Mouse (Mus musculus) ES-E14 (cell line): ENCODE results near the gene Cps1. TPM values are rescaled to one million over a fixed set of nuclear protein-coding genes. Genes with fewer than 3 reads are reported as not detected.

Source experiments
- DNase-seq: peaks from one replicate; pipeline ENCODE4 v3.0.0-alpha.2; 2013; ENCODE audit warnings: low read depth, low spot score
- H3K27ac ChIP-seq: 2 replicates; pipeline ENCODE4 v1.5.1; 2012; ENCODE audit warnings: low read depth, mild to moderate bottlenecking, low read length, moderate library complexity, mixed read lengths; ENCODE audit not compliant: poor library complexity, insufficient read depth, severe bottlenecking
- H3K36me3 ChIP-seq: 2 replicates; pipeline ENCODE4 v1.6.1; 2012; ENCODE audit warnings: mild to moderate bottlenecking, low read length, moderate library complexity, mixed read lengths; ENCODE audit not compliant: control insufficient read depth, poor library complexity, insufficient read depth, severe bottlenecking
- H3K4me1 ChIP-seq, 2 experiments: fragments of 150-350 bp in 1 of 2; sonication (generic) in 1 of 2; 2 replicates each; pipeline ENCODE4 v1.6.1; 2012; ENCODE audit warnings: low read length in 2 of 2, mild to moderate bottlenecking in 1 of 2, mixed read lengths in 1 of 2; ENCODE audit not compliant: control insufficient read depth in 2 of 2, insufficient read depth in 2 of 2, poor library complexity in 1 of 2
- H3K4me3 ChIP-seq, 2 experiments: fragments of 150-350 bp in 1 of 2; sonication (generic) in 1 of 2; 2 replicates each; pipeline ENCODE4 v1.5.1; 2012; ENCODE audit warnings: low read length in 2 of 2, low read depth in 1 of 2, mild to moderate bottlenecking in 1 of 2, mixed read lengths in 1 of 2; ENCODE audit not compliant: insufficient read depth in 1 of 2, poor library complexity in 1 of 2, severe bottlenecking in 1 of 2
- H3K9ac ChIP-seq: 2 replicates; pipeline ENCODE4 v1.6.1; 2012; ENCODE audit warnings: low read depth, mild to moderate bottlenecking, low read length, mixed read lengths; ENCODE audit not compliant: poor library complexity, insufficient read depth, severe bottlenecking
- H3K9me3 ChIP-seq: fragments of 150-350 bp; sonication (generic); 2 replicates; pipeline ENCODE4 v1.6.1; 2012; ENCODE audit warnings: low read depth, mild to moderate bottlenecking, low read length; ENCODE audit not compliant: control insufficient read depth, insufficient read depth
- CHD2 ChIP-seq: IDR thresholded peaks from 2 replicates; pipeline ENCODE4 v1.6.1; 2014; ENCODE audit warnings: mild to moderate bottlenecking, low read depth, low read length, inconsistent platforms
- HCFC1 ChIP-seq: IDR thresholded peaks from 2 replicates; pipeline ENCODE4 v1.6.1; 2012; ENCODE audit warnings: low read length, inconsistent platforms, borderline replicate concordance; ENCODE audit not compliant: insufficient read depth
- MAFK ChIP-seq: IDR thresholded peaks from 2 replicates; pipeline ENCODE4 v1.6.1; 2014; ENCODE audit warnings: mild to moderate bottlenecking, low read depth, low read length, inconsistent platforms; ENCODE audit not compliant: insufficient read depth
- ZC3H11A ChIP-seq: IDR thresholded peaks from 2 replicates; pipeline ENCODE4 v1.6.1; 2012; ENCODE audit warnings: low read depth, mild to moderate bottlenecking, inconsistent platforms, low read length, borderline replicate concordance
- ZNF384 ChIP-seq: IDR thresholded peaks from 2 replicates; pipeline ENCODE4 v1.6.1; 2012; ENCODE audit warnings: low read depth, low read length, inconsistent platforms
- in situ Hi-C, 2 experiments: fragments of 600-800 bp; cut with MboI; formaldehyde crosslinking; loops; one replicate each; pipeline ENCODE4 v1.15.1; 2025; ENCODE audit warnings: low sequenced_read_pairs in 2 of 2, inconsistent platforms in 1 of 2; ENCODE audit not compliant: unreplicated experiment in 2 of 2
- total RNA-seq: library from RNA; depleted of rRNA; stranded (reverse); fragments of 300-350 nt; gene quantifications from 2 replicates; pipeline ENCODE4 v1.2.3, GENCODE M21; 2012; rRNA removed

Cps1 gene
- 0.21 and 0.31 TPM in 2 replicates for total RNA-seq

DNA sequence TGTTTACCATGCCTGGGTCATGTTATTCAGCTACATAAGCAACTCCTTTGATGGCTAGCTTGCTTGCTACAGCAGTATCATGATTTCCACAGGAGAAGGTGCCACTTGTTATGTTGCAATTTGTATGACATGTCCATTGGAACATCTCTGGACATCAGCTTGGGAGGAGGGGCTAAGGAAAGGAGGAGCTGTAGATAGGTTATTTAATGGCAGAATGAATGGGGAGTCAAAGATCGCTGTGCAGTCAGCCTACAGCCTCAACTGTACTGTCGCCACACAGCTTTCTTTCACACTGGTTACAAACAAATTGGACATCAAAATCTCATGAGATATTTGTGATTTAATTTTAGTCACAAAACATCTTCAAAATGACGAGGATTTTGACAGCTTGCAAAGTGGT lies at the start of gene Cps1:
Gene Cps1 (plus strand): TSS at position 230 of the 400 bp plus-strand sequence.
- H3K27ac ChIP-seq, result no peak within 1 kb of the TSS
- H3K36me3 ChIP-seq, result no peaks in the 10 kb centered on the region
- in situ Hi-C loops, result no loop called here
- no peak within 1 kb of the TSS for H3K9ac ChIP-seq
- no peaks in the 10 kb centered on the region for H3K9me3 ChIP-seq
- TF ChIP-seq HCFC1, result no peak
- no peak for TF ChIP-seq MAFK
- no peak for TF ChIP-seq ZC3H11A
- no peak for TF ChIP-seq ZNF384
- TF ChIP-seq CHD2, result no peak
- no peak within 1 kb of the TSS for H3K4me3 ChIP-seq
- no peaks in the 10 kb centered on the region for H3K4me1 ChIP-seq
- no peak for DNase-seq

DNA sequence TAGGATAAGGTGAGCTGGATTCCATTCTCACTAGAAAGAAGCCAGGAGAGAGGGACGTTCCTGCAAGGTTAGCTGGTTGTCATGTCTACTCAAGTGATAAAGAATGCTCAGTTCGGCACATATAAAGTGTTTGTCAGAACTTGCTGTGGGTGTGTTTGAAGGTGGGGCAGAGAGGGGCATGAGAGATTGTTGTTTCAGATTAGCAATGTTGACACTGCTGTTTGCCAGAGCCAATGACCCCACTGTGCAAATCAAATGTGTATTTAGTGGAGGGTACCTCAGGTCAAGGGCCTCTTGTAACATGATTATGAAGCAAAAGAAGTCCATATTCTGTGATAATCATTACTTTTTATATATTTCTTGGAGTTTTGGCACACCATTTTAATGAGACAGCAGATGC lies 45.1 kb upstream of the Cps1 start:
- no peak overlapping the region for H3K9ac ChIP-seq
- in situ Hi-C loops, result no loop called here
- no peaks in the 10 kb centered on the region for H3K9me3 ChIP-seq
- H3K27ac ChIP-seq, result no peak overlapping the region
- TF ChIP-seq HCFC1 (no peak), CHD2 (no peak), ZNF384 (no peak), ZC3H11A (no peak), MAFK (no peak)
- DNase-seq, result no peak
- H3K4me1 ChIP-seq, result no peaks in the 10 kb centered on the region
- no peaks in the 10 kb centered on the region for H3K36me3 ChIP-seq
- H3K4me3 ChIP-seq, result no peak overlapping the region

DNA sequence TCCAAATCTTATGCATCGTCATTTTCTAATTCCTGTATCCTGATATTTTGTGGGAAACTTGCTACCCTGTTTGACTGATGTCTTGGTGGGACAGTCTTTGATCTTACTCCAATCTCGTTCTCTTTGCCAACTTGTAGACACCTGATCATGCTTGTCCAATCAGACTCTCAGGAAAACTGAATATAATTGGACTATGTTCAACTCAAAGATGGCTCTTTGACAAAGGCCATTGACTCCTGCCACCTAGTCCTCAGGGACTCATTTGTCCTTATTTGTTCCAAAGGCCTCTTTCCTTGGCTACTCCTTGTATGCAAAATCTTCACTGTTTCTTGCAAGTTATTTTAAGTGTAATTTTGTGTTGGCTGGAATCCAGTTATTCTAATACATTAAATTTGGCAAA lies 44.2 kb upstream of the Cps1 start:
- no peak for DNase-seq
- Histone ChIP-seq H3K36me3 (no peaks in the 10 kb centered on the region), H3K9me3 (no peaks in the 10 kb centered on the region), H3K27ac (no peak overlapping the region), H3K9ac (no peak overlapping the region), H3K4me3 (no peak overlapping the region), H3K4me1 (no peaks in the 10 kb centered on the region)
- no peak for TF ChIP-seq ZC3H11A
- TF ChIP-seq HCFC1, result no peak
- no peak for TF ChIP-seq ZNF384
- TF ChIP-seq CHD2, result no peak
- TF ChIP-seq MAFK, result no peak
- in situ Hi-C loops, result no loop called here

DNA sequence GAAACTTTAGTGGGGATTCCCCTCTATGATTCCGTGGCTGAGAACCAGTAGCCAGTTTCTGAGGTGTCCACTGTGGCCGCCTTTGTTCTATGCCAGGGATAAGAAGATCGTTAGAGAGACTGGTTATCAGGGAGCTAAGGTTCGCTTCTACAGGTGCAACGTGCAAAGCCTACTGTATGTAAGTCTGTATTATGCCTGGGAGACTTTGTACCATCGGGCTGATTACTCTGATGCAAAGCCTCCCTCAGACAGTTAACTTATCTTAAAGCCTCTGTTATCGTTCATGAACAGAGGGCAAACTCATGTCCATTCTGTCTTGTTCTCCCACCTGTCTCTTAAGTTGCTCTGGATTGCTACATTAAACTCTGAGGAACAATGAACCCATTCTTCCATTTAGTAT lies 43.7 kb upstream of the Cps1 start:
- no peak overlapping the region for H3K9ac ChIP-seq
- TF ChIP-seq HCFC1 (no peak), MAFK (no peak), CHD2 (no peak), ZNF384 (no peak)
- no peaks in the 10 kb centered on the region for H3K36me3 ChIP-seq
- no peak overlapping the region for H3K27ac ChIP-seq
- DNase-seq, result no peak
- H3K4me1 ChIP-seq, result no peaks in the 10 kb centered on the region
- H3K9me3 ChIP-seq, result no peaks in the 10 kb centered on the region
- H3K4me3 ChIP-seq, result no peak overlapping the region
- in situ Hi-C loops, result no loop called here

DNA sequence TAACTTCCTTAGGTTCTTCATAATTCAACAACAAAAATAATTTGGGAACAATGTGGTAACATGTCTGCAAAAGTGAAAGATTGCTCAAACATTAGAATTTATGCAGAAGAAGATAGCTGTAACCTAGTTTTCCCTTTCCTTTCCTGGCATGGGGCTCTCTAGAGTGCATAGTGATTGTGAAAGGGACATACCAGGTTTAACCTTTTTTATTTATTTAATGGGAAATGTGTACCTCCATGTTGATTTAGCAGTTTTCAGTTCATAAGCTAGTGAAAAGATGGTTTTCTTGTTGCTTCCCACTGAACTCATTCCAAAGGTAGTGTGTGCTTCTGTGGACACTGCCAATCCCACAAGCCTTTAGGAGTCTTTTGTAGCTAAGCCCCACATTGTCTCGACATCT lies 30.4 kb upstream of the Cps1 start:
- Histone ChIP-seq H3K27ac (no peak overlapping the region), H3K36me3 (no peaks in the 10 kb centered on the region), H3K9ac (no peak overlapping the region), H3K4me3 (no peak overlapping the region), H3K4me1 (no peaks in the 10 kb centered on the region), H3K9me3 (no peaks in the 10 kb centered on the region)
- TF ChIP-seq CHD2, result no peak
- TF ChIP-seq ZC3H11A, result no peak
- no peak for TF ChIP-seq ZNF384
- TF ChIP-seq HCFC1, result no peak
- no peak for TF ChIP-seq MAFK
- no peak for DNase-seq
- in situ Hi-C loops, result no loop called here
